Mouse (Mus musculus): Measurements from ENCODE around the gene Polr3h. TPM values are rescaled to one million over a fixed set of nuclear protein-coding genes. Genes with fewer than 3 reads are reported as not detected.

Polr3h gene
- polyA plus RNA-seq, 1 experiment: 247 TPM

- no peaks in the 10 kb centered on the region for H3K79me2 ChIP-seq (ENCODE audit: control insufficient read depth, insufficient read depth)
- TF ChIP-seq E2F4 (IDR thresholded peaks at IDR 0.05; ENCODE audit: insufficient read depth) (no peak), MYOD1 (IDR thresholded peaks at IDR 0.05; ENCODE audit: control insufficient read depth in 1 of 3, insufficient read length in 2 of 3, low read depth in 2 of 3) (no peak), SRF (IDR thresholded peaks at IDR 0.05; ENCODE audit: control insufficient read depth, insufficient read length, low read depth) (no peak), POLR2A (IDR thresholded peaks at IDR 0.05; ENCODE audit: insufficient read length, low read depth) (no peak), REST (IDR thresholded peaks at IDR 0.05; ENCODE audit: insufficient read depth, insufficient read length) (no peak), TCF12 (IDR thresholded peaks at IDR 0.05; ENCODE audit: insufficient read depth, poor library complexity, severe bottlenecking) (no peak), USF1 (IDR thresholded peaks at IDR 0.05; ENCODE audit: low read depth) (no peak), POLR2AphosphoS2 (IDR thresholded peaks at IDR 0.05; ENCODE audit: insufficient read length, low read depth) (no peak), CEBPB (IDR thresholded peaks at IDR 0.05; ENCODE audit: insufficient read depth, poor library complexity, severe bottlenecking) (no peak), MYOG (IDR thresholded peaks at IDR 0.05; ENCODE audit: control insufficient read depth in 1 of 3, insufficient read depth in 1 of 3, insufficient read length in 2 of 3, low read depth in 2 of 3) (no peak), MAX (IDR thresholded peaks at IDR 0.05; ENCODE audit: low read depth) (no peak), TCF3 (IDR thresholded peaks at IDR 0.05; ENCODE audit: insufficient read length, low read depth) (no peak)
- no peaks in the 10 kb centered on the region for H3K27me3 ChIP-seq (ENCODE audit: control insufficient read depth, insufficient read depth, insufficient read length)
- no peaks in the 10 kb centered on the region for H3K36me3 ChIP-seq (ENCODE audit: control insufficient read depth, insufficient read depth)
- H3K4me3 ChIP-seq: no peak overlapping the region
- peak overlapping the region; percentile 91 for H3K4me2 ChIP-seq (ENCODE audit: low read depth)
- no peak overlapping the region for H3ac ChIP-seq (ENCODE audit: control insufficient read depth, insufficient read length)
Observed at GRCm38 (mm10) chr15:81933986-81934385, 7.9 kb upstream of the Polr3h start.

GRCm38 (mm10) chr15:81932951-81933470, 7.0 kb upstream of the Polr3h start:
- Histone ChIP-seq H3K36me3 (ENCODE audit: control insufficient read depth, insufficient read depth) (no peaks in the 10 kb centered on the region), H3K4me2 (ENCODE audit: low read depth) (peak overlapping the region; percentile 91), H3ac (ENCODE audit: control insufficient read depth, insufficient read length) (no peak overlapping the region), H3K4me3 (no peak overlapping the region), H3K27me3 (ENCODE audit: control insufficient read depth, insufficient read depth, insufficient read length) (no peaks in the 10 kb centered on the region), H3K79me2 (ENCODE audit: control insufficient read depth, insufficient read depth) (no peaks in the 10 kb centered on the region)
- TF ChIP-seq TCF12 (IDR thresholded peaks at IDR 0.05; ENCODE audit: insufficient read depth, poor library complexity, severe bottlenecking) (no peak), POLR2A (IDR thresholded peaks at IDR 0.05; ENCODE audit: insufficient read length, low read depth) (peak; percentile 22), TCF3 (IDR thresholded peaks at IDR 0.05; ENCODE audit: insufficient read length, low read depth) (peak; percentile 49), MYOG (IDR thresholded peaks at IDR 0.05; ENCODE audit: control insufficient read depth in 1 of 3, insufficient read depth in 1 of 3, insufficient read length in 2 of 3, low read depth in 2 of 3) (peak; percentile 44 to 88 (median 74)), POLR2AphosphoS2 (IDR thresholded peaks at IDR 0.05; ENCODE audit: insufficient read length, low read depth) (peak; percentile 30), MAX (IDR thresholded peaks at IDR 0.05; ENCODE audit: low read depth) (no peak), REST (IDR thresholded peaks at IDR 0.05; ENCODE audit: insufficient read depth, insufficient read length) (no peak), MYOD1 (IDR thresholded peaks at IDR 0.05; ENCODE audit: control insufficient read depth in 1 of 3, insufficient read length in 2 of 3, low read depth in 2 of 3) (peak; percentile 16 to 95 (median 77)), E2F4 (IDR thresholded peaks at IDR 0.05; ENCODE audit: insufficient read depth) (no peak)

GRCm38 (mm10) chr15:81928277-81928676, 2.2 kb upstream of the Polr3h start:
- TF ChIP-seq TCF3 (IDR thresholded peaks at IDR 0.05; ENCODE audit: insufficient read length, low read depth): no peak
- no peak for TF ChIP-seq MAX (IDR thresholded peaks at IDR 0.05; ENCODE audit: low read depth)
- no peak for TF ChIP-seq E2F4 (IDR thresholded peaks at IDR 0.05; ENCODE audit: insufficient read depth)
- TF ChIP-seq MYOD1 (IDR thresholded peaks at IDR 0.05; ENCODE audit: control insufficient read depth in 1 of 3, insufficient read length in 2 of 3, low read depth in 2 of 3): no peak
- no peak for TF ChIP-seq CEBPB (IDR thresholded peaks at IDR 0.05; ENCODE audit: insufficient read depth, poor library complexity, severe bottlenecking)
- TF ChIP-seq USF1 (IDR thresholded peaks at IDR 0.05; ENCODE audit: low read depth): no peak
- no peak for TF ChIP-seq MYOG (IDR thresholded peaks at IDR 0.05; ENCODE audit: control insufficient read depth in 1 of 3, insufficient read depth in 1 of 3, insufficient read length in 2 of 3, low read depth in 2 of 3)
- TF ChIP-seq SRF (IDR thresholded peaks at IDR 0.05; ENCODE audit: control insufficient read depth, insufficient read length, low read depth): no peak
- no peak for TF ChIP-seq TCF12 (IDR thresholded peaks at IDR 0.05; ENCODE audit: insufficient read depth, poor library complexity, severe bottlenecking)
- TF ChIP-seq POLR2AphosphoS2 (IDR thresholded peaks at IDR 0.05; ENCODE audit: insufficient read length, low read depth): no peak
- no peak for TF ChIP-seq POLR2A (IDR thresholded peaks at IDR 0.05; ENCODE audit: insufficient read length, low read depth)
- no peak for TF ChIP-seq REST (IDR thresholded peaks at IDR 0.05; ENCODE audit: insufficient read depth, insufficient read length)
- Histone ChIP-seq H3K79me2 (ENCODE audit: control insufficient read depth, insufficient read depth) (peaks cover 23% of the 10 kb centered on the region), H3K4me3 (peak overlapping the region; percentile 2), H3K4me2 (ENCODE audit: low read depth) (peak overlapping the region; percentile 84), H3ac (ENCODE audit: control insufficient read depth, insufficient read length) (no peak overlapping the region), H3K27me3 (ENCODE audit: control insufficient read depth, insufficient read depth, insufficient read length) (no peaks in the 10 kb centered on the region), H3K36me3 (ENCODE audit: control insufficient read depth, insufficient read depth) (no peaks in the 10 kb centered on the region)

- H3K36me3 ChIP-seq (ENCODE audit: control insufficient read depth, insufficient read depth): no peaks in the 10 kb centered on the region
- TF ChIP-seq POLR2A (IDR thresholded peaks at IDR 0.05; ENCODE audit: insufficient read length, low read depth) (peak; percentile 39), CEBPB (IDR thresholded peaks at IDR 0.05; ENCODE audit: insufficient read depth, poor library complexity, severe bottlenecking) (no peak), POLR2AphosphoS2 (IDR thresholded peaks at IDR 0.05; ENCODE audit: insufficient read length, low read depth) (no peak), MAX (IDR thresholded peaks at IDR 0.05; ENCODE audit: low read depth) (no peak), TCF3 (IDR thresholded peaks at IDR 0.05; ENCODE audit: insufficient read length, low read depth) (no peak)
- no peaks in the 10 kb centered on the region for H3K27me3 ChIP-seq (ENCODE audit: control insufficient read depth, insufficient read depth, insufficient read length)
- H3ac ChIP-seq (ENCODE audit: control insufficient read depth, insufficient read length): no peak overlapping the region
- peak overlapping the region; percentile 84 for H3K4me2 ChIP-seq (ENCODE audit: low read depth)
- H3K4me3 ChIP-seq: peak overlapping the region; percentile 2
- H3K79me2 ChIP-seq (ENCODE audit: control insufficient read depth, insufficient read depth): peaks cover 27% of the 10 kb centered on the region
Observed at GRCm38 (mm10) chr15:81927741-81928140, 1.7 kb upstream of the Polr3h start.

- peak overlapping the region; percentile 2 for H3ac ChIP-seq (ENCODE audit: control insufficient read depth, insufficient read length)
- H3K4me2 ChIP-seq (ENCODE audit: low read depth): peak overlapping the region; percentile 59
- no peaks in the 10 kb centered on the region for H3K36me3 ChIP-seq (ENCODE audit: control insufficient read depth, insufficient read depth)
- H3K27me3 ChIP-seq (ENCODE audit: control insufficient read depth, insufficient read depth, insufficient read length): no peaks in the 10 kb centered on the region
- peak overlapping the region; percentile 52 for H3K4me3 ChIP-seq
- peaks cover 27% of the 10 kb centered on the region for H3K79me2 ChIP-seq (ENCODE audit: control insufficient read depth, insufficient read depth)
- no peak for TF ChIP-seq TCF3 (IDR thresholded peaks at IDR 0.05; ENCODE audit: insufficient read length, low read depth)
- no peak for TF ChIP-seq E2F4 (IDR thresholded peaks at IDR 0.05; ENCODE audit: insufficient read depth)
- TF ChIP-seq REST (IDR thresholded peaks at IDR 0.05; ENCODE audit: insufficient read depth, insufficient read length): no peak
- TF ChIP-seq MYOG (IDR thresholded peaks at IDR 0.05; ENCODE audit: control insufficient read depth in 1 of 3, insufficient read depth in 1 of 3, insufficient read length in 2 of 3, low read depth in 2 of 3): no peak
Observed at GRCm38 (mm10) chr15:81926446-81926822, 394 bp upstream of the Polr3h start.

Data from myocyte (in vitro differentiated cells).